Mouse (Mus musculus) embryo, embryonic 10 days (tissue): ENCODE data around the gene Gm3460.
A peak's percentile ranks its signal among the peaks of the same experiment; 100 is the strongest.
"Not testable (repeated sequence)": the region's sequence is repeated elsewhere in the genome, so short reads cannot be mapped to it uniquely, and the experiment has no call there.

Source experiments
- DNase-seq: peaks from one replicate; pipeline ENCODE4 v3.0.0-alpha.2; 2015; ENCODE audit warnings: low spot score

Gene Gm3460

GRCm38 (mm10) chr14:6622318-6622717 is at the start of gene Gm3460:
Gene Gm3460, minus strand, starts transcription at chr14:6622418.
- not testable (repeated sequence) for DNase-seq

GRCm38 (mm10) chr14:6606436-6606835 is 15.8 kb downstream of the Gm3460 start:
- not testable (repeated sequence) for DNase-seq

GRCm38 (mm10) chr14:6605004-6605403 is 17.2 kb downstream of the Gm3460 start:
- DNase-seq = peak; percentile 52

- peak; percentile 11 for DNase-seq
Observed at GRCm38 (mm10) chr14:6604551-6604950, 17.7 kb downstream of the Gm3460 start.

GRCm38 (mm10) chr14:6590513-6590912 is 31.7 kb downstream of the Gm3460 start, which contains the start of gene Gm3629:
Gene Gm3629, minus strand, starts transcription at chr14:6590613.
- DNase-seq = not testable (repeated sequence)
